Mouse (Mus musculus) cerebellum, adult 11 months (tissue): ENCODE measurements around the gene Disp3.

Experiments
- DNase-seq: peaks from one replicate; pipeline ENCODE4 v3.0.0; 2022

Gene Disp3

GRCm38 (mm10) chr4:148215264-148215900, 72.4 kb downstream of the Disp3 start:
- no peak for DNase-seq

GRCm38 (mm10) chr4:148214460-148215136, 73.2 kb downstream of the Disp3 start:
- DNase-seq = no peak

GRCm38 (mm10) chr4:148204873-148205232, 82.9 kb downstream of the Disp3 start:
- no peak for DNase-seq

GRCm38 (mm10) chr4:148204061-148204872, 83.5 kb downstream of the Disp3 start:
- DNase-seq = no peak

GRCm38 (mm10) chr4:148203557-148203956, 84.2 kb downstream of the Disp3 start:
- no peak for DNase-seq

- no peak for DNase-seq
Observed at GRCm38 (mm10) chr4:148198721-148199120, 89.0 kb downstream of the Disp3 start.

- DNase-seq = no peak
Observed at GRCm38 (mm10) chr4:148194400-148194799, 93.4 kb downstream of the Disp3 start.

- no peak for DNase-seq
Observed at GRCm38 (mm10) chr4:148192707-148193245, 95.0 kb downstream of the Disp3 start.
